7 mouse cellular contexts compared by ENCODE assay signal in genomic region chr14:30591417-30591816, GRCm38 (mm10). TPM values are rescaled to one million over a fixed set of nuclear protein-coding genes. Genes with fewer than 3 reads are reported as not detected.
DNase-seq lines count a peak whose midpoint lies in the region; ATAC-seq and TF ChIP-seq lines count a peak whose summit lies in the region.

No protein-coding gene starts in this region.

- DNase-seq in G1E (ENCODE audit: low spot score) = no peak
- peak; percentile 94 for DNase-seq in adrenal gland, postnatal 14 days
- peak; percentile 85 to 88 for DNase-seq in layer of hippocampus, postnatal 10 days (ENCODE audit: low spot score in 2 of 2)
- peak; percentile 90 for DNase-seq in lung, postnatal 36 days
- DNase-seq in spleen, adult 18-20 months = peak; percentile 66 to 87

- WGBS in embryonic facial prominence, embryonic 13.5 days = 14% methylated on average over 6 of the region's 6 CpGs
- WGBS in heart, embryonic 16.5 days = 9% methylated on average over 6 of the region's 6 CpGs

- peaks cover 24% of the 10 kb centered on the region for H3K36me3 ChIP-seq in G1E (replicated peaks)
- peaks cover 14% of the 10 kb centered on the region; the same call in 1 of the 2 replicates for H3K36me3 ChIP-seq in embryonic facial prominence, embryonic 13.5 days
- peaks cover 3% of the 10 kb centered on the region; the same call in 1 of the 2 replicates for H3K36me3 ChIP-seq in heart, embryonic 16.5 days (ENCODE audit: control insufficient read depth, insufficient read depth)

- peak; percentile 96 for TF ChIP-seq CTCF in G1E (IDR thresholded peaks at IDR 0.05; ENCODE audit: low read depth, low read length)

- no peaks in the 10 kb centered on the region for H3K9me3 ChIP-seq in G1E (replicated peaks)
- no peaks in the 10 kb centered on the region for H3K9me3 ChIP-seq in embryonic facial prominence, embryonic 13.5 days
- H3K9me3 ChIP-seq in heart, embryonic 16.5 days (replicated peaks; ENCODE audit: control insufficient read depth, low read length) = no peaks in the 10 kb centered on the region

- ATAC-seq in G1E (ENCODE audit: extremely low read depth, insufficient number of reproducible peaks, low FRiP score, poor library complexity, severe bottlenecking) = no peak
- no peak for ATAC-seq in embryonic facial prominence, embryonic 13.5 days (ENCODE audit: insufficient number of reproducible peaks, insufficient read depth, low FRiP score, low TSS enrichment, low read depth)
- ATAC-seq in heart, embryonic 16.5 days (replicated peaks; ENCODE audit: extremely low read depth, insufficient read depth, low FRiP score) = no peak

- peaks cover 24% of the 10 kb centered on the region for H3K4me1 ChIP-seq in G1E (ENCODE audit: insufficient read depth, low read depth, low read length)
- peaks cover 32% of the 10 kb centered on the region for H3K4me1 ChIP-seq in embryonic facial prominence, embryonic 13.5 days
- peaks cover 44% of the 10 kb centered on the region for H3K4me1 ChIP-seq in heart, embryonic 16.5 days (ENCODE audit: control insufficient read depth, insufficient read depth, low read length)

- no peak overlapping the region for H3K9ac ChIP-seq in embryonic facial prominence, embryonic 13.5 days
- no peak overlapping the region for H3K9ac ChIP-seq in heart, embryonic 16.5 days (ENCODE audit: low read length)

- H3K27ac ChIP-seq in embryonic facial prominence, embryonic 13.5 days = no peak overlapping the region
- no peak overlapping the region for H3K27ac ChIP-seq in heart, embryonic 16.5 days (ENCODE audit: low read length)

- H3K4me3 ChIP-seq in G1E (ENCODE audit: low read depth, low read length) = no peak overlapping the region
- H3K4me3 ChIP-seq in embryonic facial prominence, embryonic 13.5 days = no peak overlapping the region
- no peak overlapping the region for H3K4me3 ChIP-seq in heart, embryonic 16.5 days (ENCODE audit: low read length)

- H3K27me3 ChIP-seq in G1E (ENCODE audit: insufficient read depth, low read length) = peaks cover 5% of the 10 kb centered on the region
- H3K27me3 ChIP-seq in embryonic facial prominence, embryonic 13.5 days = no peaks in the 10 kb centered on the region
- H3K27me3 ChIP-seq in heart, embryonic 16.5 days (ENCODE audit: control insufficient read depth, insufficient read depth, low read length) = no peaks in the 10 kb centered on the region

- 0 out of 2 replicates have a peak overlapping the region, but pooled peaks have one; percentile 16 for H3K4me2 ChIP-seq in embryonic facial prominence, embryonic 13.5 days
- peak overlapping the region; percentile 49 for H3K4me2 ChIP-seq in heart, embryonic 16.5 days (ENCODE audit: low read depth, low read length)

RNA-seq across cellular contexts. Expression of gene Prkcd, which starts 34.6 kb away (rescaled TPM):
- total RNA-seq in G1E (2014; fragmentation: Nextera tagmentation) = 31.3 and 43.9 TPM in 2 replicates
- 130 and 138 TPM in 2 replicates for total RNA-seq in G1E (2017)
- 37.0 and 43.6 TPM in 2 replicates for polyA plus RNA-seq in G1E (2012)
- 133 and 145 TPM in 2 replicates for total RNA-seq in adrenal gland, postnatal 14 days (2021)
- polyA plus RNA-seq in embryonic facial prominence, embryonic 13.5 days (2015; fragmentation: Nextera tagmentation; extraction: Ambion mirVana) = 50.9 and 52.0 TPM in 2 replicates
- polyA plus RNA-seq in heart, embryonic 16.5 days (2015; fragmentation: Nextera tagmentation; extraction: Ambion mirVana) = 40.7 and 42.7 TPM in 2 replicates
- total RNA-seq in layer of hippocampus, postnatal 10 days (2021) = 10 to 100 TPM; 37.2 to 38.6 TPM

RNA-seq across cellular contexts. Expression of gene Tkt, which starts 43.3 kb away (rescaled TPM):
- total RNA-seq in G1E (2014; fragmentation: Nextera tagmentation) (143 and 146 TPM in 2 replicates), G1E (2017) (550 and 661 TPM in 2 replicates)
- 1,030 and 1,086 TPM in 2 replicates for polyA plus RNA-seq in G1E (2012)
- 829 and 921 TPM in 2 replicates for total RNA-seq in adrenal gland, postnatal 14 days (2021)
- polyA plus RNA-seq in embryonic facial prominence, embryonic 13.5 days (2015; fragmentation: Nextera tagmentation; extraction: Ambion mirVana) = 220 and 242 TPM in 2 replicates
- polyA plus RNA-seq in heart, embryonic 16.5 days (2015; fragmentation: Nextera tagmentation; extraction: Ambion mirVana) = 93.9 and 96.3 TPM in 2 replicates
- 100 to 1,000 TPM; 208 to 226 TPM for total RNA-seq in layer of hippocampus, postnatal 10 days (2021)
